8 mouse cellular contexts compared by ENCODE assay signal in the genomic region with DNA sequence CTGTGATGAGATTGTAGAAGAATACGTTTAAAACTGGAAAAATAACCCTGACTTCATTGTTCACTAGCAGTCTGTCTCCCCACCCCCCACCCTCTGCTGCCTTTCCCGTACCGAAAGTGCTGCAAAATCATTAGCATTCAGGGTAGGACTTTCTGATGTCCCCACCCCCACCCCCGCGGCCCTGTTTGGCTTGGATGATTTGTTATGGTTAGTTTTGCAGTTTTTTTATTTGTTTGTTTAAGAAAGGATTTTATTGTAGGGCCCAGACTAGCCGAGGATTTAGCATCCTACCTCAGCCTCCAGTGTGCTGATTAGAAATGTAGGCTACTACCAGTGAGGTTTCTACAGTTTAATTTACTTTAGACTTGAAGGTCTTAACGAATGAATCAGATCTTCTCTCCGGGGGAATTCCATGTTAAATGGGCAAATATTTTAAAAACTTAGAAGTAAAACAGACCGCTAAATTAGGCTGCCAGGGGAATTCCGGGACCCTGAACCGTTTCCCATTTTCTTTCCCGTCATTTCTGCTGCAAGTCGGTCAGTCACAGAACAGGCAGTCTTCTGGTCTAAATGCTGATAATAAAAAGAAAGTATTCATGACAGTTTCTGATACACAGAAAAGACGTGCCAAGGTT. TPM values are rescaled to one million over a fixed set of nuclear protein-coding genes. Genes with fewer than 3 reads are reported as not detected.
A peak's percentile ranks its signal among the peaks of the same experiment; 100 is the strongest.
DNase-seq lines count a peak whose midpoint lies in the region; ATAC-seq and TF ChIP-seq lines count a peak whose summit lies in the region.

No protein-coding gene starts in this region.

- H3K9me3 ChIP-seq in lung, postnatal 0 days (ENCODE audit: low read length), result no peaks in the 10 kb centered on the region
- no peaks in the 10 kb centered on the region for H3K9me3 ChIP-seq in forebrain, postnatal 0 days (ENCODE audit: low read length)
- no peaks in the 10 kb centered on the region for H3K9me3 ChIP-seq in limb, embryonic 15.5 days

- peaks cover 4% of the 10 kb centered on the region; the same call in 1 of the 2 replicates for H3K4me1 ChIP-seq in lung, postnatal 0 days (ENCODE audit: insufficient read depth, low read depth, low read length)
- peaks cover 12% of the 10 kb centered on the region; the same call in 1 of the 2 replicates for H3K4me1 ChIP-seq in bone marrow macrophage, adult 2 months (ENCODE audit: control insufficient read depth, insufficient read depth, low read length)
- H3K4me1 ChIP-seq in forebrain, postnatal 0 days (ENCODE audit: insufficient read depth), result peaks cover 4% of the 10 kb centered on the region; the same call in 1 of the 2 replicates
- peaks cover 12% of the 10 kb centered on the region; the same call in 1 of the 2 replicates for H3K4me1 ChIP-seq in limb, embryonic 15.5 days

- TF ChIP-seq POLR2A in bone marrow macrophage, adult 2 months (IDR thresholded peaks at IDR 0.05; ENCODE audit: borderline replicate concordance, low read depth, low read length), result no peak

- WGBS in lung, postnatal 0 days, result 12% methylated on average over 14 of the region's 14 CpGs
- WGBS in forebrain, postnatal 0 days, result 11% methylated on average over 14 of the region's 14 CpGs
- WGBS in limb, embryonic 15.5 days, result 9% methylated on average over 14 of the region's 14 CpGs

- H3K9ac ChIP-seq in lung, postnatal 0 days (replicated peaks; ENCODE audit: low read depth), result peak overlapping the region; percentile 98
- H3K9ac ChIP-seq in forebrain, postnatal 0 days, result peak overlapping the region; percentile 75
- peak overlapping the region; percentile 73; the same call in 1 of the 2 replicates for H3K9ac ChIP-seq in limb, embryonic 15.5 days

- H3K4me3 ChIP-seq in lung, postnatal 0 days (ENCODE audit: low read depth, low read length), result peak overlapping the region; percentile 83
- peak overlapping the region; percentile 90 for H3K4me3 ChIP-seq in bone marrow macrophage, adult 2 months (ENCODE audit: insufficient read depth, low read length)
- H3K4me3 ChIP-seq in forebrain, postnatal 0 days (ENCODE audit: low read depth, low read length), result peak overlapping the region; percentile 74
- peak overlapping the region; percentile 67 for H3K4me3 ChIP-seq in limb, embryonic 15.5 days

- DNase-seq in lung, postnatal 0 days (ENCODE audit: low spot score), result peak; percentile 55
- DNase-seq in lung, postnatal 10 days, result no peak
- peak; percentile 46 for DNase-seq in forebrain, postnatal 0 days
- DNase-seq in retina, postnatal 1 day, result peak; percentile 51
- DNase-seq in layer of hippocampus, adult 9-10 months (ENCODE audit: low spot score), result no peak
- no peak for DNase-seq in lung, postnatal 25 days (ENCODE audit: low spot score)

- ATAC-seq in lung, postnatal 0 days, result 0 out of 2 replicates have a peak, but pooled peaks have one; percentile 6
- ATAC-seq in forebrain, postnatal 0 days, result peak; percentile 11; the same call in 1 of the 2 replicates
- ATAC-seq in limb, embryonic 15.5 days (ENCODE audit: insufficient number of reproducible peaks, low FRiP score, low TSS enrichment, low read depth), result no peak

- 0 out of 2 replicates have a peak, but pooled peaks cover 5% of the 10 kb centered on the region for H3K36me3 ChIP-seq in lung, postnatal 0 days (ENCODE audit: insufficient read depth, low read length)
- peaks cover 7% of the 10 kb centered on the region; the same call in 1 of the 2 replicates for H3K36me3 ChIP-seq in forebrain, postnatal 0 days (ENCODE audit: insufficient read depth)
- H3K36me3 ChIP-seq in limb, embryonic 15.5 days, result peaks cover 17% of the 10 kb centered on the region

- no peaks in the 10 kb centered on the region for H3K27me3 ChIP-seq in lung, postnatal 0 days (replicated peaks; ENCODE audit: insufficient read depth, low read length)
- no peaks in the 10 kb centered on the region for H3K27me3 ChIP-seq in forebrain, postnatal 0 days (ENCODE audit: insufficient read depth, low read length)
- no peaks in the 10 kb centered on the region for H3K27me3 ChIP-seq in limb, embryonic 15.5 days

- no peak for TF ChIP-seq CTCF in lung, postnatal 0 days (IDR thresholded peaks at IDR 0.05)
- TF ChIP-seq CTCF in bone marrow macrophage, adult 2 months (IDR thresholded peaks at IDR 0.05; ENCODE audit: low read depth, low read length), result no peak
- no peak for TF ChIP-seq CTCF in forebrain, postnatal 0 days (IDR thresholded peaks at IDR 0.05; ENCODE audit: low read depth)

- peak overlapping the region; percentile 96 for H3K27ac ChIP-seq in lung, postnatal 0 days (ENCODE audit: low read length)
- H3K27ac ChIP-seq in bone marrow macrophage, adult 2 months (ENCODE audit: insufficient read depth, low read depth, low read length), result peak overlapping the region; percentile 89
- peak overlapping the region; percentile 97 for H3K27ac ChIP-seq in forebrain, postnatal 0 days (ENCODE audit: low read depth, low read length)
- peak overlapping the region; percentile 99 for H3K27ac ChIP-seq in limb, embryonic 15.5 days

- TF ChIP-seq EP300 in lung, postnatal 0 days (IDR thresholded peaks at IDR 0.05), result no peak

- peak overlapping the region; percentile 70 for H3K4me2 ChIP-seq in lung, postnatal 0 days (replicated peaks; ENCODE audit: low read depth, low read length)
- H3K4me2 ChIP-seq in forebrain, postnatal 0 days (ENCODE audit: low read depth), result peak overlapping the region; percentile 68
- H3K4me2 ChIP-seq in limb, embryonic 15.5 days, result peak overlapping the region; percentile 61

RNA-seq across cellular contexts. Expression of gene Birc2, which starts 1.1 kb away (rescaled TPM):
- polyA plus RNA-seq in lung, postnatal 0 days (2015; fragmentation: Nextera tagmentation; extraction: Ambion mirVana), result 23.6 and 28.6 TPM in 2 replicates
- polyA plus RNA-seq in bone marrow macrophage, adult 2 months (2012; ENCODE audit: insufficient read depth, insufficient read length, missing spikeins), result 22.5 and 24.9 TPM in 2 replicates
- total RNA-seq in forebrain, postnatal 0 days (2014; rRNA removed), result 53.0 and 54.2 TPM in 2 replicates
- polyA plus RNA-seq in forebrain, postnatal 0 days (2015; fragmentation: Nextera tagmentation; extraction: Ambion mirVana), result 23.8 and 28.8 TPM in 2 replicates
- 35.3 and 37.1 TPM in 2 replicates for polyA plus RNA-seq in limb, embryonic 15.5 days (2015; fragmentation: Nextera tagmentation; extraction: Ambion mirVana)

RNA-seq across cellular contexts. Expression of gene Birc3, which starts 35.1 kb away (rescaled TPM):
- polyA plus RNA-seq in lung, postnatal 0 days (2015; fragmentation: Nextera tagmentation; extraction: Ambion mirVana), result 23.2 and 31.4 TPM in 2 replicates
- 157 and 171 TPM in 2 replicates for polyA plus RNA-seq in bone marrow macrophage, adult 2 months (2012; ENCODE audit: insufficient read depth, insufficient read length, missing spikeins)
- total RNA-seq in forebrain, postnatal 0 days (2014; rRNA removed), result 2.5 and 3.6 TPM in 2 replicates
- polyA plus RNA-seq in forebrain, postnatal 0 days (2015; fragmentation: Nextera tagmentation; extraction: Ambion mirVana), result 0.62 and 0.90 TPM in 2 replicates
- polyA plus RNA-seq in limb, embryonic 15.5 days (2015; fragmentation: Nextera tagmentation; extraction: Ambion mirVana), result 15.9 and 16.6 TPM in 2 replicates

Comparison
In these comparisons a context has a peak if more than half of its experiments do, and no peak if none do; other contexts are left out.
1. DNase-seq: peak in lung, postnatal 0 days (single experiment), forebrain, postnatal 0 days (single experiment) and retina, postnatal 1 day (single experiment); none in lung, postnatal 10 days (single experiment), layer of hippocampus, adult 9-10 months (single experiment) and lung, postnatal 25 days (single experiment).
2. Peak in every context shown above with its lines, with median percentiles within 50 percentile points of each other: H3K27ac ChIP-seq, H3K4me2 ChIP-seq, H3K4me3 ChIP-seq and H3K9ac ChIP-seq.